Mouse (Mus musculus): ENCODE data around the gene Depdc1b.

DNA sequence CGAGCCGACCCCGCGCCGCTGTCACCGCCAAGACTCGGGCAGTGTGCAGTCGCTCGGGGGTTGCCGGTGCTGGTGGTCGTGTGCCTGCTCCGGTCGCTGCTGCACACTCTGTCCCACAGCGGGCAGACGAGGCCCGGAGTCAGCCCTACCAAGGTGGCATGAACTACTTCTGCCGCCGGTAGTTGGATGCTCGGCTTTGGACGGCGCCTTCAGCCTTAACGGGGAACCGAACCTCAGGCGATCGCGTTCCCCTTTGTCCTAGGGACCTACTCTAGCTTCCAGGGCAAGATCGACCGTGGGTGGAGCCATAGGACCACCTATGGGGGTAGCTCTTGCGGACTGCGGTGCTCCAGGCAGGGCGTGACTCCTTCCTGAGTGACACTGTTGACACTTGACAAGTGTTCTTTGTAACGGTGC lies 363 bp downstream of the Depdc1b start:
- no peak for TF ChIP-seq CTCF (IDR thresholded peaks at IDR 0.05; ENCODE audit: borderline replicate concordance, extremely low read depth, insufficient read depth, insufficient read length)
- no peak for TF ChIP-seq POLR2A (IDR thresholded peaks at IDR 0.05; ENCODE audit: borderline replicate concordance, extremely low read depth, insufficient read depth, insufficient read length, poor library complexity, severe bottlenecking)
